Mouse (Mus musculus): Measurements from ENCODE around the gene Pitpnm1.

The Pitpnm1 gene

GRCm38 (mm10) chr19:4094774-4095303 is 5.0 kb upstream of the Pitpnm1 start:
- no peak for DNase-seq (ENCODE audit: extremely low spot score, low spot score)

DNA sequence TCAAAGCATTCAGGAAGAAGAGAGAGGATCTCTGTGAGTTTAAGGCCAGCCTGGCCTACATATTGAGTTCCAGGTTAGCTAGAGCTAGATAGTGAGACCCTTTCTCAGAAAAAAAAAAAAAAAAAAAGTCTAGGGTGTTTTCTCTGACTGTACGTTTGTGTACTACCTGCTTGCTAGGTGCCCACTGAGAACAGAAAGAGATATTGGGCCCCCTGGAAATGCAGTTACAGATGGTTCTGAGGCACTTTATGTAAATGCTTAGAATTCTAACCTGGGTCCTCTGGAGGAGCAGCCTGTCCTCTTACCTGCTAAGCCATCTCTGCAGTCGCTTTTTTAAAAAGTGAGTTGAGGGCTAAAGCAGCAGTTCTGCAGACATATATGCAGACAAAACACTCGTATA is 4.0 kb upstream of the Pitpnm1 start:
- DNase-seq (ENCODE audit: extremely low spot score, low spot score), result no peak

GRCm38 (mm10) chr19:4096642-4097440 is 3.0 kb upstream of the Pitpnm1 start, which contains the start of gene Cdk2ap2:
Gene Cdk2ap2 (plus strand): TSS chr19:4097182.
- peak; percentile 99 for DNase-seq (ENCODE audit: extremely low spot score, low spot score)

- no peak for DNase-seq (ENCODE audit: extremely low spot score, low spot score)
Observed at GRCm38 (mm10) chr19:4097441-4097825, 2.4 kb upstream of the Pitpnm1 start.

DNA sequence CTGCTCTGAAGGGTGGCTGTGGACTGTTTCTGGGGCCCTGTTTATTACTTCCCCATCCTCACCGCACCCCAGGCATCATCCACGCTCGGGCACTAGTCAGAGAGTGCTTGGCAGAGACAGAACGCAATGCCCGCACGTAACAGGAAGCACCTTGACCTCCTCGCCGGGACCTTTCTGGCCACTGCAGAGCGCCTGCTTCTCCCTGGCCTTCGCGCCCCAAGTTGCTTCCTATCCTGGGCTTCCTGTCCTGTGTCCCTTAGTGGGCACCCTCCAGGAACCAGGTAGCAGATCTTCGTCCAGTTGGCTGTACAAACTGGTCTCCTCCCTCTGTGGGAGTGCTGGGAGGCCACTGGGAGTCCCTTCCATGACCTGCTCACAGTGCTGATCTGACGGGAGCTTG is 1.4 kb upstream of the Pitpnm1 start:
- no peak for DNase-seq (ENCODE audit: extremely low spot score, low spot score)

DNA sequence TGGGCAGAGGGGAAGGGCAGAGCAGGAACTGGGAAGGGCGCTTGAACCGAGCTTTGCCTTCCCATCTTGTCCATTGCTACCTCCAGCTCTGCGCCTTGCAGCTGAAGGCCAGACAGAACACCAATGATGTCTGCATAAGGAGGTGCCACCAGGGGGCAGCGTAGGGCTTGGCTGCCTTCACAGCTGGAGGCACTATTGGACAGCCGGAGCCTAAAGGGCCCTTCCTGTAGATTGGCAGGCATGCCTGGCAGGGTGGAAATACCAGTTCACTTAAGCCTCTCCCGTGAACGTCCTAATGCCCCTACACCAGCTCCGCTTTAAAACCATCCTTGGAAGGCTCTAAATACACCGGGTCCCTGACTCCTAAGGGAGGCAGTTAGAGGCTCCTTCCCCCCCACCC is 742 bp upstream of the Pitpnm1 start:
- DNase-seq (ENCODE audit: extremely low spot score, low spot score), result peak; percentile 89

DNA sequence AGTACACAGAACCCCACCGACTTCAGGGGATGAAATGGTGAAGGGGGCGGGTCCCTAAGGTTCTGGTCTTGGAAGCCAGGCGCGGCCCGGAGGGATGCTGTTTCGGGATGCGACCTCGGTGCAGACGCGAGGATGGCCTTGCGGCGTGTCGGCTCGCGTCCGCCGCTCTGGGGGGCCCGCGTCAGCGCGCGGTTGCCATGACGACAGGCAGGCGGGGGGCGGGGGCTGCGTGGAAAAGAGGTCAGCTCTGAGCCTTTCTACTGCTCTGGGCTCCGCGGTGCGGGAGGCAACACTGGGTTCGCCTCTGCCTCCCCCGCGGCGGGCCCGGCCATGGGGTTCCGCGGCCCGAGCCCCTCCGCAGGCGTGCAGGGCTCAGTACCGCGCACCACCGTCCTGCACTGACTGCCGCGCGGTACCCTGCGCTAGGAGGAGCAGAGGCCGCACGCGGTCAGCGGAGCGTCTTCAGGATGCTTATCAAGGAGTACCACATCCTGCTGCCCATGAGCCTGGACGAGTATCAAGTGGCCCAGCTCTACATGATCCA is 992 bp downstream of the Pitpnm1 start:
- peak; percentile 66 for DNase-seq (ENCODE audit: extremely low spot score, low spot score)

DNA sequence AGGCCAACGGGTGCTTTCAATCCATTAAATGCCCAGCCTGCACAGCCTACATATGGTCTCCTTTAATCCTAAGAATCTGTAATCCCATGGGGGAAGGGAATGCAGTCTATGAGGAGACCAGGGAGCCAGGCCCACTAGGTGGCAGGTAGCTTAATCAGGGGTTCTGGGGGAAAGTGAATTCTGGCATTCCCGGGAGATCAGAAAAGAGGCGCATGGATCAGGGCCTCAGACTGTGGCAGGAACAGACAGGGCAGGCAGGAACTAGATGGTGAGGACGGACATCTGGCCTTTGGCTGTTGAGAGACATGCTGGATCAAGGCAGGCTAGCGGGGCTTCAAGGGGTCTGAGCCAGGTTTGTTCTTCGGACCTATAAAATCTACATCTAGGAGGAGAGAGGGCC is 1.7 kb downstream of the Pitpnm1 start:
- no peak for DNase-seq (ENCODE audit: extremely low spot score, low spot score)

GRCm38 (mm10) chr19:4102049-4102448 is 2.3 kb downstream of the Pitpnm1 start:
- no peak for DNase-seq (ENCODE audit: extremely low spot score, low spot score)

DNA sequence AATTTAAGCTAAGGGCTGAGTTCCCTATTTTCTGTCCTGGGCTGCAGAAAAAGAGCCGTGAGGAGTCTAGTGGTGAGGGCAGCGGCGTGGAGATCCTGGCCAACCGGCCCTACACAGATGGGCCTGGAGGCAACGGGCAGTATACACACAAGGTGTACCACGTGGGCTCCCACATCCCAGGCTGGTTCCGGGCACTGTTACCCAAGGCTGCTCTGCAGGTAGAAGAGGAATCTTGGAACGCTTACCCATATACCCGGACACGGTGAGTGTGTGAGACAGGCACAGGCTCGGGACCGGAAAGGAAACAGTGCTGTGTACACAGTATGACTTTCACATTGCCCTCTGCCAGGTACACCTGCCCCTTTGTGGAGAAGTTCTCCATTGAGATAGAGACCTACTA is 2.8 kb downstream of the Pitpnm1 start:
- no peak for DNase-seq (ENCODE audit: extremely low spot score, low spot score)

- no peak for DNase-seq (ENCODE audit: extremely low spot score, low spot score)
Observed at GRCm38 (mm10) chr19:4103294-4103693, 3.5 kb downstream of the Pitpnm1 start.

- no peak for DNase-seq (ENCODE audit: extremely low spot score, low spot score)
Observed at GRCm38 (mm10) chr19:4103792-4104191, 4.0 kb downstream of the Pitpnm1 start.

- no peak for DNase-seq (ENCODE audit: extremely low spot score, low spot score)
Observed at GRCm38 (mm10) chr19:4104675-4105194, 4.9 kb downstream of the Pitpnm1 start.

DNA sequence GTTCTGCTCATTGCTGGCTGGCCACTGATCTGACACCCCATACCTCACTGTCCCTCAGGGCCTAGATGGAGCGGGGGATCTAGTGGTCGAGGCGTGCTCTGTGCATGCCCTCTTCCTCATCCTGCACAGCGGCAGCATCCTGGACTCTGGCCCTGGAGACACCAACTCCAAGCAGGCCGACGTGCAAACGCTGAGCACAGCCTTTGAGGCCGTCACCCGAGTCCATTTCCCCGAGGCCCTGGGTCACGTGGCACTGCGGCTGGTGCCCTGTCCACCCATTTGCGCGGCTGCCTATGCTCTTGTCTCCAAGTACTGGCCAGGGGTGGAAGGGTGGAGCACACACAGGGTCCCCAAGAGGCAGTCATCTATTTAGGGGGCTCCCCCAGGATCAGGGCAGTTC is 6.9 kb downstream of the Pitpnm1 start:
- DNase-seq (ENCODE audit: extremely low spot score, low spot score), result no peak

GRCm38 (mm10) chr19:4108535-4108934 is 8.7 kb downstream of the Pitpnm1 start:
- no peak for DNase-seq (ENCODE audit: extremely low spot score, low spot score)

- no peak for DNase-seq (ENCODE audit: extremely low spot score, low spot score)
Observed at GRCm38 (mm10) chr19:4112063-4112960, 12.5 kb downstream of the Pitpnm1 start.

DNA sequence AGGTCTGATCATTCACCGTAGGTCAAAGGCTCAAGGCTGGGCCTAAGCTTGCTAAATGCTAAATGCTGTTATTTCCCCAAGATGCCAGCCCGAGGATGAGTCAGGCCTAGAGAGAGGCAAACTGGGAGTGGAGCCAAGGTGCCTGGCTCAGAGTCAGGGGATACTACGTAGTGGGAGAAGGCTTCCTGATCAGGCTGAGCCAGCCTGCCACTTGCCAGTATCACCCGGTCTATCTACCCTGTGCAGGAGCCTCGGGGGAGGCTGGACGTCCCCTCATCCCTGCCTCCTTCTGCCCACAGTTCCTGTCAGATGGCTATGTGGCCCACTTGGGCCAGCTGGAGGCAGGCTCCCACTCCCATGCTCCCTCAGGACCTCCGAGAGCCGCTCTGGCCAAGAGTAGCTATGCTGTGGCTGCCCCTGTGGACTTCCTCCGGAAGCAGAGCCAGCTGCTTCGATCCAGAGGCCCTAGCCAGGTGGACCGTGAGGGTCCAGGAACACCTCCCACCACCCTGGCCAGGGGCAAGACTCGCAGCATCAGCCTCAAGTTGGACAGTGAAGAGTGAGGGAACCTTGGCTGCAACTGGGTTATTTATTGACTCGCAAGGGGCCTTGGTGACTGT is 13.5 kb downstream of the Pitpnm1 start:
- DNase-seq (ENCODE audit: extremely low spot score, low spot score), result no peak

DNA sequence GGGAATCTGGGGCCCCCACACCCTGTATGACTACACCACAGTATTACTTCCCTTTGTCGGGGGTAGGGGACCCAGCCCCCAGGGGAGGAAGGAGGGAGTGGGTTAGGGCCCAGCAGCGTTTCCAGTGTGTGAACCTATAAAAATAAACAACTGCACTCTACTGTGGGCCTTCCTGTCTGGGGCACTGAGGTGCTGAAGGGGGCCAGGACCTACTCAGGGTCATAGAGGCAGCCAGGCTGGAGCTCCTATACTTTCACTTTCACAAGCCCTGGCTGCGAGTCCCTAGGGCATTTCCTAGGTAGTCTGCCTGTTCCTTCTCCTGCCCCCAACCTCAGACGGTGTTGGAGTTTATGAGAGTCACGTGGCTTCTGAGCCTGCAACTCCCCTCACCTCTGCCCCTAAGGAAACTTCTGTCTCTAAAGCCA is 14.0 kb downstream of the Pitpnm1 start:
- DNase-seq (ENCODE audit: extremely low spot score, low spot score), result no peak

GRCm38 (mm10) chr19:4114551-4114950 is 14.8 kb downstream of the Pitpnm1 start:
- no peak for DNase-seq (ENCODE audit: extremely low spot score, low spot score)

- no peak for DNase-seq (ENCODE audit: extremely low spot score, low spot score)
Observed at GRCm38 (mm10) chr19:4115144-4115543, 15.3 kb downstream of the Pitpnm1 start.

GRCm38 (mm10) chr19:4115816-4116215 is 16.0 kb downstream of the Pitpnm1 start:
- DNase-seq (ENCODE audit: extremely low spot score, low spot score), result no peak
